Mouse (Mus musculus) adipocyte (in vitro differentiated cells): ENCODE results near the gene Atf7.
"Not testable (repeated sequence)": the region's sequence is repeated elsewhere in the genome, so short reads cannot be mapped to it uniquely, and the experiment has no call there.

ENCODE experiments used
- DNase-seq: peaks from one replicate; pipeline ENCODE4 v3.0.0-alpha.2; 2016; ENCODE audit warnings: low spot score

Atf7 gene

DNA sequence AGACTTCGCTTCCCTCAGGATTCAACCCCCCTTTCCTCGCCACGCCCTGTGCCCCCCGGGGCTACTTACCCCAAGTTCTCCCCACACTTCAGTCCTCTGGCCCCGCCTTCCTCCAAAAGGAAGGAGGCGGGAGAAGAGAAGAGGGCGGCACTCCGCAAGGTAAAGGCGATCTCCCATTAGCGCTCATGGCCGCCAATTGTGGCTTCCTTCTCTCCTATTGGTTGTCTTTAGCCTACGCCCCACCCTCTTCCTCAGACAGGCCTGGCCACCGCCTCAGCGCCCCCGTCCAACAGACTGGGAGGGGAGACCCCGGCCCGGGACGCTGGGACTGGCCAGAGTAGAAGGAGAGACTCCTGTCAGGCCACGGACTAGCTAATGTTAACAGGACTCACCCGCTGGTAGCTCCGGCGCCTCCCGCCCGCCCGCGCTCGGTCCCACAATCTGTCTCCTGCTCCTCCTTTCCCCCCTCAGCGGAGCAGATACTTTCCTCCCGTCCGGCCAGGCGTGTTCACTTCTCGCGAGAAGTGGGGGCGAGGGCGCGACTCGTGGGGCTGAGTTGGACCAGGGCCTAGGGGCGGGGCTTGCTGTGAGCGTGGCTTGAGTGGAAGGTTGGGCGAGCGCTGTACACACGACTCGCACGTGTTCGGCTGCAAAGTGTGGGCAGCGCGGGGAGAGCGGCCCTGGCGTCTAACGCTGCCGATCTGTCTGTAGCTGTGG lies at the start of gene Atf7, which contains the start of gene Gm28047:
Gene Atf7, minus strand, starts transcription at position 495 of the 717 bp plus-strand sequence.
Gene Gm28047, minus strand, starts transcription at position 98 of the 717 bp plus-strand sequence.
- DNase-seq, result peak; percentile 100

GRCm38 (mm10) chr15:102673548-102673947 lies 48.3 kb upstream of the Atf7 start:
- DNase-seq, result peak; percentile 79

DNA sequence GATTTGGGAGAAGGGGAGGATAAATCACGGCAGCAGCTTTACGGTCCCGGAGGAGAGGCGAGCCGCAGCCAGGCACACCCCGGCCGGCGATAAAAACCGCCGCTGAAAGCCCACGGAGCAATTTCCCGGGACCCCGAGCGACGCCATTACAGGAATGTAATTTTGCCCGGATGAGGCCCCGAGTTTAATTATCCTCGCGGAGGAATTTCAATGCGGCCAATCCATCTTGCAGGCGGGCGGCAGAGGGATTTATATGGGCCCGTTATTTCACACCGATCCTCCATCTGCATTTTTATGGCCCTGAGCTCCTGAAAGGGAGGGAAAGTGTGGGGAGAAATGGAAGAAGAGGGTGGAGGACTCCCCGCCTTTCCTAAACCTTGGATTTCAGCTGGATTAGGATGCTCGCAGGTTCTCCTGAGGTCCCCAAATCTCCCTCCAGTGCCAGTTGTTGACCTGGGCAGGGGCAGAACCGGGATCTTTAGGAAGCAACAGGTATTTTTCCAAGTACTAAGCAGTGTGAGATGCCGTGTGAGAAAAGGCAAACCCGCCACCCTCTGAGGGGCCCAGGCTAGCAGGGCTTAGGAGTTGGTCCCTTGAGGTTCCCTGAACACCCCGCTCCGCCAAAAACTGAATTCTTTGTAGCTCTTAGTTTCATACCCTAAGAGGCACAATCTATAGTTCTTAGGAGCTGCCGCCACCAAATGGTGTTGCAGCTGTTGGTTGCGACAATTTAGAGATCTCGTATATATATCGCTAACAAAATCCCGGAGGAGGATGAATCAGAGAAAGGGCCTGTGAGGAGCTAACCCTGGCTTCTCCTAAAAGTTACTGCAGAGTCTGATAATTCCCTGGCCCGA lies 47.2 kb upstream of the Atf7 start, which contains the start of gene Atp5g2:
Gene Atp5g2, minus strand, starts transcription at position 138 of the 857 bp plus-strand sequence.
- DNase-seq, result peak; percentile 50

DNA sequence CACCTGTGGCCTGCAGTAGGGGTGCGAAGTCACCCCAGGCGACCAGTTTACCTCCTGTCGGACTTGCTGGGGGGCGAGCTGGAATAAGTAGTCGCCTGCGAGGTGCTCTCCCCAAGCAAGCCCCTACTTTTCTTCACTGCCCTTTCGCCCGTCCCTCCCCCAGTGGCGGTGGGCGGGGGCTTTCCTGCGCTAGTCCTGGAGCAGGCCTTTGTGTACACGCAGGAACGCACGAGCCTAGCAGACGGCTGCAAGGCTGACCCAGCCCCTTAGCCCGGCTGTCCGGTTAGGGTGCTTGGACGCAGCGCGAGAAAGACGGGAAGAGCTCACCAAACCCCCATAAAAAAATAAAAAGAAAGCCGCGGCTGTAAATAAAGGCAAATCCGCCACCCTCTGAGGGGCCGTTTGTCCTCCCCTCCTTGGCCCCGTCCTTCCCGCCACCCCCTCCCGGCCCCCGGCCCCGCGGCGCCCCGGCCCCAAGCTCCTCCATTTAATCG lies 46.5 kb upstream of the Atf7 start:
- DNase-seq, result peak; percentile 77

DNA sequence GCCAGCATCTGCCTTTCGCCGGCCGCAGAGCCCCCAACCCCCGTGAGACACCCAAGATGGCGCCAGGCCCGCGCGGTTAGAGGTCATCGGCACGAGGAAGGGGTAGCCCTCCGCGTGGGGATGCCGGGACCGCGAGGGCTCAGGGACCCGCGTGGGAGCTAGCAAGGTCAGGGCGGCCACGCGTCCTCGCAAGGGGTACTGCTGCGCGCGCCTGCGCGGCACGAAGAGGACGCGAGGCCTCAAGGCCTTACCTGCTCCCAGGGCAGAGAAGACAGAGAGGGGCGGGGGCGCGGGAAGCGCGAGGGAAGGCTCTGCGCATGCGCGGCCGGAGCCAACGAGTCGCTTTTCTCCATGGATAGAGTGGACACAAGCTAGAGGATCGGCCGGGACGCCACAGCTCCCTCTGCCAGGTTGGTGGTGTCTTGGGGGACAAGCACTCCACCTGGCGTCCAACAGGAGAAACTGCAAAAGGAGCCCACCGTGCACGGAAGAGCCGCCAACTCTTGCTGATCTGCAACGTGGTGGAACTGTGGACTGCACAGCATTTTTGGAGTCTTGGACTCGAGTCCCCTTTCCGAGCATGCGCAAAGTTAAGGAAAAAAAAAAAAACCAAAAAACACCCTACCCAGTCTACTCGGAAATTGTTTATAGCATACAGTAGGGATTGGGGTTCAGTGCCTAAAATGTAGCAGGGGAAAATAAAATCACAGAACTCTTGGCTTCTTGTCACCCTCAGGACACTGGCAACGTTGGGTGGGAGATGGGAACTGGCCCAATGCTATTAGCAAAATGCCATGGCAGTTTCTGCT lies 45.7 kb upstream of the Atf7 start:
- peak; percentile 100 for DNase-seq

DNA sequence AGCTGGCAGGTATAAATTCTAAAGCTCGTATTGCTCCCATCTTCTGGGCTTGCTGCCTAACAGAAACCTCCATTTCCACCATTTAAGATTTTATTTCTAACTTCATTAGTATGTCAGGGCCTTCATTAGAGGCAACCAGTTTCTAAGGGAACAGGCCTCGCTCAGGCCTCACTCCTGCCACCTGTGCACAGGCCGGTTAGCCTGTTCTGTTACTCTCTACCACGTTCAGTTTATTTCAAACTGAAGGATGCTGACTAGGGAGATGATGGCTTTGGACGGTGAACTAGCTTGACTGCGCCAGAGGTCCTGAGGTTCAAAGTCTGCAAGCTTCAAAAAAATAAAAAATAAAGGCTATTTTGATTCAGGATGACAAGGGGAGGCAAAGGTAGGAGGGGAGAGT lies 45.0 kb upstream of the Atf7 start:
- peak; percentile 45 for DNase-seq

DNA sequence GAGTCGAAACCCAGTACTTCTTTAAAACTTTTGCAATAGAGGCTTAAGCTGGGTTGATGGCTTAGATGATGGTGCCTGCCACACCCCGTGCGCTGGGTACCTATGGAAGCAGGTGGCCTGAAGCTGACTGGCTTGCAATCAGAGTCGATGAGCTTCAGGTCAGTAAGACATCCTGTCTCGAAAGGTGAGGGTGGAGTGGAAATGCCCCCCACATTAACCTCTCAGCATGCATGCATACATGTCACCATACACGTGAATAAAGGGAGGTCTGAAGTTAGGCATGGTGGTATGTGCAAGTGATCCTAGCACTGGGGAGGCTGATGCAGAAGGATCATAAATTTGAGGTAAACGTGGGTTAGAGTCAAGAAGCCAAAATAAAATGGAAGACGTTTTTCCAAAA lies 44.3 kb upstream of the Atf7 start:
- DNase-seq, result no peak

- DNase-seq, result peak; percentile 75
Observed at GRCm38 (mm10) chr15:102665494-102665893, 40.2 kb upstream of the Atf7 start.

- DNase-seq, result no peak
Observed at GRCm38 (mm10) chr15:102663825-102664224, 38.6 kb upstream of the Atf7 start.

- DNase-seq, result peak; percentile 72
Observed at GRCm38 (mm10) chr15:102662601-102663000, 37.3 kb upstream of the Atf7 start.

DNA sequence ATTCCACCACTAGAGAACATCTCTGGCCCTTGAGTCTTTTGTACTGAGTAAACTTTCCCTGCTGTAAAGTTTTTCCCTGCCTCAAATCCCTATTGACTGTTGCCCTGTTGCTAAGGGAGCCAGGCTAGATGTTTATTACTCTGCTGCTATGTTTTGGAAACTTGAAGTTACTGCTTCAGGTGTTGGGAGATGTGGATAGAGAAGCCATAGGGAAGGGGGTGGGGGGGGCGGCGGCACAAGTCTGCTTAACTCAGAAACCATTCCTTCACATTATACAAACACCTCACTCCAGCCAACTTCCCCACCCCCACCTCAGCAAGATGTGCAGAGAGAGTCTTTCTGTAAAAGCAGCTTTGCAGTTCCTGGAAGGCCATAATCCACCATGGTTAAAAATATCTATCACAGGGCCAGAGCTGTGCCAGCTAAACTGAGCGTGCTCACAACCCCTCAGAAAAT lies 32.7 kb upstream of the Atf7 start:
- DNase-seq, result peak; percentile 52

GRCm38 (mm10) chr15:102656658-102657057 lies 31.4 kb upstream of the Atf7 start:
- DNase-seq, result peak; percentile 86

DNA sequence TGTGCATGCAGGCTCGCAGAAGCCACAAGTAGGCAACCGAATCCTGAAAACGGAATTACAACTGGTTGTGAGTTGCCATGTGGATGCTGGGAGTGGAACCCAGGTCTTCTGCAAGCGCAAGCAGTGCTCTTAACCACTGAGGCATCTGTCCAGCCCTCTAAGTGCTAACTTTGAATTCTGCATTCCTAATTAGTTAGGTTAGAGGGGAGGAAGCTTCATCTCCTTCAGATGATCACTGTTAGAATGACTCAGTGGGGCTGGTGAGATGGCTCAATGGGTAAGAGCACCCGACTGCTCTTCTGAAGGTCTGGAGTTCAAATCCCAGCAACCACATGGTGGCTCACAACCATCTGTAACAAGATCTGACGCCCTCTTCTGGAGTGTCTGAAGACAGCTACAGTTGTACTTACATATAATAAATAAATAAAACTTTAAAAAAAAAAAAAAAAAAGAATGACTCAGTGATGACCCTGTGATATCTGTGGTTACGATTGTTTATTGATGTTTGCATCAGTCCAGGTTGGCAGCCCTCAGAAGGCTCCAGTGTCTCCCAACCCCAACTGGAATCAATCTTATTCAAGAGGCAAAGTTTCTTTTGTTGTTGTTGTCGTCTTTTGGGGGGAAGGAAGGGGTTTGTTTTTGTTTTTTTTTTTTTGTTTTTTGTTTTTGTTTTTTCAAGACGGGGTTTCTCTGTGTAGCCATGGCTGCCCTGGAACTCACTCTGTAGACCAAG lies 26.8 kb upstream of the Atf7 start:
- DNase-seq, result not testable (repeated sequence)

- DNase-seq, result no peak
Observed at GRCm38 (mm10) chr15:102651107-102651506, 25.8 kb upstream of the Atf7 start.

GRCm38 (mm10) chr15:102635817-102636216 lies 10.6 kb upstream of the Atf7 start:
- no peak for DNase-seq

GRCm38 (mm10) chr15:102634684-102635083 lies 9.4 kb upstream of the Atf7 start:
- no peak for DNase-seq

DNA sequence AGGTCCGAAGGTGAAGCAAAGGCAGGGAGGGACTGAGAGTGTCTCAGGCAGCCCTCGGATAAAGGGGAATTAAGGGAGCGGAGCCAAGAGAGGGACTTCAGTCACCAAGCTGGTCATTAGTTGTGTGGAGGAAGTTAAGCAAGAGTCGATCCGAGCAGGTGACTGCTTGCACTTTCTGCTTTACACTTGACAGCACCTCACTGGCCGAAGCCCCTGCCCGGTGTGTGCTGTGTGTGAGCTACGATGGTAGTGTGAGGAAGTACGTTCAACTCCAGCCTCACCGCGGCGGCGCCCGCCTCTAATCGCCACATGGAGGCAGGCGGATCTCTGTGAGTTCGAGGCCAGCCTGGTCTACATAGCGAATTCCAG lies 407 bp upstream of the Atf7 start:
- no peak for DNase-seq

DNA sequence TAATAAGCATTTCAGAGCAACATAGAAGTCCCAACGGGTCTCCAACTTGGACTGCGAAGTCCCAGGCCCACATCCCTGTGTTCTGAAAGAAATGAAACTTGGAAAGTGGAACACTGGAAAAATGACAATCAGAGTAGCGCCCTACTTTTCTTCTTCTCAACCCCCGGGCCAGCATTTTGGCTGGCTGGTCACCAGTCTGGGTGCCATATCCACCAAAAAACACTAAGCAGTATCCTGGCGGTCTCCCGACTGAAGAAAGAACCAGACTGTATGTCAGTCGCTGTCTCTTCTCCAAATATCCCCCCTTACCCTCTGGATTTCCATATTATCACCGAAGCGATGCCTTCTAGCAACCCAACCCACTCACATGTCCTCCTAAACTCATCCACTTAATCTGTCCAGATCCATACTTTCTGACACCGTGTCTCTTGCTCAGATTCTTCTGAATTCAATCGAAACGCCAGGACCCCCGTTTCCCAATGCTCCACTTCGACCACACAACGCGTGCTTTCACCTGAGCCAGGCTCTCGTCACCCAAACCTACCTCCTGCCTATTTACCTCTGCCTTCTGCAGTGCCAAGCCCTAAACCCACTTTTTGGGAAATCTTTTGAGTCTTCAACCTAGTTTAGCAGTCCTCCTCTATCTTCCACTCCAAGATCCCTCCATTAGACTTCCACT lies 834 bp downstream of the Atf7 start:
- peak; percentile 76 for DNase-seq

GRCm38 (mm10) chr15:102623121-102623520 lies 2.1 kb downstream of the Atf7 start:
- DNase-seq, result peak; percentile 43

DNA sequence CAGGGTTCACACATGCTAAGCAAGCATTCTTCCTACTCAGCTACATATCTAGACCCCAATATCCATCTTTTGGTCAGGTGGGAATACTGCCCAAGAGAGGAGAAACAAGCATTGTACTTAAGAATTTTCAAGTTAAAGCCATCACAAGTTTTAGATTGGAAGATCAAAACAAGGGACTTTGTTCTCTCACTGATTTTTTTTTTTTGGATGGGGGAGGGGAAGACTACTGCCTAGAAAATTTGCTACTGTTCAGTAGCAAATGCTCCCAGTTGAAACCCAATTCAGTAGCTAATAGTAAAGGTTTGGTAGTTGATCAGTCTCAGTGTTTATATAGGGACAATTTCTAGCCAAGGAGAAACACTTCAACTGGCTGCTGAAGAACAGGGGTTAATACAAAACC lies 2.7 kb downstream of the Atf7 start:
- DNase-seq, result no peak

- no peak for DNase-seq
Observed at GRCm38 (mm10) chr15:102620765-102621164, 4.5 kb downstream of the Atf7 start.
